Mouse (Mus musculus): ENCODE data around the gene 1700011L22Rik.

DNA sequence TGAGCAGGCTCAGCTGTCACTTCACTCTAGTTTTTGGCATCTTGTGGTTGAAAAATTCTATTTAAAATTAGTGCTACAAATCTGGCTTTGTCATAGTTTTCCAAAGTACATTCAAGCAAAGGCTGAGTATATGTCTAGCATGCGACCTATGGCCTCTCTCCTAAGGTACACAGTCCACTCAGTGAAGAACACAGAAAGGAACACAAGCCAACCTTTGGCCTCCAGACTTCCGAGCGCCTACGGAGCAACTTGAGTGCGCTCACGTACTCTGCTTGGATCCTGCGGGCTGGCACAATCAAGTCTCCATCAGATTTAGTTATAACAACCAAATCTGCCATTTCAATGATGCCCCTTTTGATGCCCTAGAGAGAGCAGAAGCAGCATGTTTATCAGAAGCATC is 20.6 kb upstream of the 1700011L22Rik start:
- TF ChIP-seq MAX (IDR thresholded peaks at IDR 0.05; ENCODE audit: low read depth) (no peak), POLR2A (IDR thresholded peaks at IDR 0.05; ENCODE audit: insufficient read length, low read depth) (no peak), USF1 (IDR thresholded peaks at IDR 0.05; ENCODE audit: low read depth) (no peak), MYOG (IDR thresholded peaks at IDR 0.05; ENCODE audit: control insufficient read depth in 1 of 3, insufficient read depth in 1 of 3, insufficient read length in 2 of 3, low read depth in 2 of 3) (no peak), E2F4 (IDR thresholded peaks at IDR 0.05; ENCODE audit: insufficient read depth) (no peak), TCF3 (IDR thresholded peaks at IDR 0.05; ENCODE audit: insufficient read length, low read depth) (no peak)

Data from myocyte (in vitro differentiated cells).